Mouse (Mus musculus) T-cell, adult 2 months (primary cell): ENCODE data around the gene Acaa1a.

Experiments
- DNase-seq: peaks from one replicate; pipeline ENCODE4 v3.0.0; 2022; ENCODE audit warnings: low spot score

The Acaa1a gene

DNA sequence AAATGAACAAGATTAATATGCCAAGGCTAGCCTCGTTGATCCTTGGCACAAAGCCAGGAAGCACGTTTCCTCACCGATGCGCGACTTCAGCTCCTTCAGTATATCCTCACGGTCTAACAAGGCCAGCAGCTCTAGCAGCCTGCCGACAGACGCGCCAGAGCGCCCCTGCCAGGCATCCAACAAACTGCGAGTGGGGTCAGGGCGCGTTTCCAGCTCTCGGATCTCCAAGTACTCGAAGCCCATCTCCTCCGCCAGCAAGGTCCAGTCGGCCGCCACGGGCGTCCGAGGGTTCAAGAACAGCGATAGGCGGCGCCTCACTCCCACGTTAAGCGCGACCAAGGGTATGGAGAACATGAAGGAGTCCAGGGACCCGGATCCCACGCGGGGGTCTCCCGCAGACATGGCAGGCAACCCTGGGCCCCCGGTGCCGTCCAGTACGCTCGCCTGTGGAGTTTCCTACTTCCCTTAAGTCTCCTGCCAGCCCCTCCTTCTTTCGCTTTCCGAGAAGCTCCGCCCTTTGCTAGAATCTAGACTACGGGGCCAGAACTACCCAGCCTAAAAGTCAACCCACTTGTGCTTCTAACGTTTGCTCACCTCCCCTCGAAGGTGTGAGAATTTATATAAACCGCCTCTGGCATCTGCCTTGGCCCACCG, at the start of gene Acaa1a:
Gene Acaa1a, plus strand, starts transcription at position 119 of the 654 bp plus-strand sequence.
- DNase-seq = peak; percentile 69

DNA sequence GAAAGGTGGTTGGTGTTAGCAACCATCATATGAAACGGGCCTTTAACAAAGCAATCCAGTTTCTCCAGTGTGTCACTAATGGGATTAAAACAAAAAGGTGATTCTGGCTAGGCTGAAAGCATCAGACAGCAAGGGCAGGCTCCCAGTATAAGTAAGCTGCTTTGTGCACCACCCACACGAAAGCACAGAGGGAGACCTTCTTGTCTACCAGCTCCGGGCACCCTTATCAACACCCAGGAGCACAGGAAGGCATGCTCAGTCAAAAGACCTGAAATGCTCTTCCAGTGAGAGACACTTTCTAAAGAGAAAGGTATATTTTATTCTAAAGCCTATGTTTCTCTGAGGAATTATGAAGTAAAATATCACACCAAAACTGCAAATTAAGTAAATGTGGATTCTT, 48.7 kb upstream of the Acaa1a start:
- no peak for DNase-seq

DNA sequence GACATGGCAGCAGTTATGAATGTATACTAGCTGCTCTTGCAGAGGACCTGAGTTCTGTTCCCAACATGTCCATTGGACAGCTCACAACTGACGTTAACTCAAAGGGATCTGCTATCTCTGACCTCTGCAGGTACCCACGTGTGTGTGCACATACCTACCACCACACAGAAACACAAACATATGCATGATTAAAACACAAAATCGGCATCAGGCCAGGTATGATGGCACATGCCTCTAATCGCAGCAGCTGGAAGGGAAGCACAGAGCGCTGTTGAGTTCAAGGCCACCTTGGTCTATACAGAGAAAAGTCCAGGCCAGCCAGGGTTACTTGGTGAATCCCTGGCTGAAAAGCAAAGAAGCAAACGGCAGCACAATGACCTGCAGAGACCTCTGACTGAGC, 41.8 kb upstream of the Acaa1a start:
- DNase-seq = no peak

DNA sequence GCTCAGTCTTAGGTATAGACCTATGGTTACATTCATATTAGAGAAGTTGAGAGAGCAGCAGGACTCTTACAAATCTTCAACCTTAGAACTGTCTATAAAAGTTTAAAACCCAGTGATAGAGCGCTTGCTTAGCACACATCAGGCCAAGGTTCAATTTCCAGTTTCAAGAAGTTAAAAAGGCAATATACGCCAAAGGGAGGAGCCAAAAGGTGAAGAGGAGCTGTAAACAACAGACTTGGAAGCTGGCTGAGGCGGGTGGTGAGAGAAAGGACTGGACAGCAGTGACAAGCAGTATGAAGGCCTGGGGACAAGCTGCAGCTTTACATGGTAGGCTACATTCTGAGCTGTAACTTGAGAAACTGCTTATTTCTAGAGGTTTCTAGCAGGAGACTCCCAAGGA, 40.9 kb upstream of the Acaa1a start:
- DNase-seq = no peak

DNA sequence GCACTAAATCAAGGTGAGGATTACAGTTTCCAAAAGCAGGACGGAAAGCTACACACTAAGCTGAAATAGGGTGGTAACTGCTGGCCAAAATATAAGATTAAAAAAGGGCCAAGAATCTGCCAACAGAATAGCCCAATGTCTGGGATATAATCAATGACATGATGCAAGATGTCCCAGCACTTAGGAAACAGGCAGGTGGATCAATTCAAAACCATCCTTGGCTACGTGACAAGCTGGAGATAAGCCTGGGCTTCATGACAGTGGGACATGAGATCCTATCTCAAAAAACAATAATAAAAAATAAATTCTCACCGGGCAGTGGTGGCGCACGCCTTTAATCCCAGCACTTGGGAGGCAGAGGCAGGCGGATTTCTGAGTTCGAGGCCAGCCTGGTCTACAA, 33.6 kb upstream of the Acaa1a start:
- no peak for DNase-seq

DNA sequence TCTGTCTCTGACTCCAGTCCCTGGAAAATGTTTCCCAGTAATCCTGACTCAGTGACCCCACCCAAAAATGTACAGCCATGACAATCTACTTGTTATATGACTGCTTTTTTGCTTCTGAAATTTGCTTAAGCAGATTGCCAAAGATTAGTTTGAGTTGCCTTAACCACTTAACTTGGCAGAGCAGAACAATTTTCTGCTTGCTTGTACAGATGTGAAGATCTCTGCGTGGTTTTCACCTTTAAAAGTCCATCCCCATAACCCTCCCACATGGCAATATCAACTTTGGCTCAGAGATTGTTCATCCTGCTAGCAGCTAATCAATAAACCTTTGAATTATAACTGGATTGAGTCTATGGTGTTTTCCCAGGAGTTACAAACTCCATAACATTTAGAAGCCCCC, 30.4 kb upstream of the Acaa1a start:
- no peak for DNase-seq

DNA sequence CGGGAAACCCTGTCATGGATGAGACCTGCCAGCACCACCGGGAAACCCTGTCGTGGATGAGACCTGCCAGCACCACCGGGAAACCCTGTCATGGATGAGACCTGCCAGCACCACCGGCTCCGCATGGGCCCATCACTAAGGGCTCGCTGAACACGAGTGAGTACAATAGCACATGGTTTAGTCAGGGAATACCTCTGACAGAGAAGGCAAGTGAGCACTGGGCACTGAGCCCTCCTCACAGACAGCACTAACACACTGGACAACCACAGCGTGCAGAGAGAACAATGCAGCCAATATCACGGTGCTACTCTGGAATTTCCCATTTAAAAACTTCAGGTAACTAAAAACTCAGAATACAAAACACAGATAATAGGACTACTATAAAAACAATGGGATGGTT, 26.4 kb upstream of the Acaa1a start:
- DNase-seq = no peak

DNA sequence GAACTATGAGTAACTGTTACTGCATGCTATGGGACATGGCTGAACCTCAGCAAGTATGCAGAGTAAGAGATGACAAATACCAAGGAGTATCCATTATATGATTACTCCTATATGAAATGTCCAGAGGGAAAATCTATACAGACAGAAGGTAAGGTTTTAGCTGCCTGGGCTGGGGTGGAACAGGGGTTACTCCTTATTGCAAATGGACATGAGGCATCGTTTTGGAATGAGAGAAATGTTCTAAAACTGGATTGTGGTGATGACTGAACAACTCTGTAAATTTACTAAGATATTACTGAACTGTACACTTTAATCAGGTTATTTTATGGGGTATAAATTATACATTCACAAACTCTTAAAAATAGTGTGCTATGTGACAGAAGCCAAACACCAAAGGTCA, 20.6 kb upstream of the Acaa1a start:
- DNase-seq = no peak

DNA sequence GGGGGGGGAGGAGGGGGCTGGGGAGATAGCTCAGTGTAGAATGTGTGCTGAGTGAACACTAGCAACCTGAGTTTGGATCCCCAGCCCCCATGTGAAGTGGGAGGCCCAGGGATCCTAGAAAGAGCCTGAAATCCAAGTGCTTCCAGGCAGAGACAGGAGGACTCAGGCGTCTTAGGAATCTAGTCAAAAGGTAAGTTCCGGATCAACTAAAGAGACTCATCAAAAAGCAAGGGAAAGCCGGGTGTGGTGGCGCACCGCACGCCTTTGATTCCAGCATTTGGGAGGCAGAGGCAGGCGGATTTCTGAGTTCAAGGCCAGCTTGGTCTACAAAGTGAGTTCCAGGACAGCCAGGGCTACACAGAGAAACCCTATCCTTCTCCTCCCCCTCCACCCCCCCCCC, 19.0 kb upstream of the Acaa1a start:
- DNase-seq = no peak

DNA sequence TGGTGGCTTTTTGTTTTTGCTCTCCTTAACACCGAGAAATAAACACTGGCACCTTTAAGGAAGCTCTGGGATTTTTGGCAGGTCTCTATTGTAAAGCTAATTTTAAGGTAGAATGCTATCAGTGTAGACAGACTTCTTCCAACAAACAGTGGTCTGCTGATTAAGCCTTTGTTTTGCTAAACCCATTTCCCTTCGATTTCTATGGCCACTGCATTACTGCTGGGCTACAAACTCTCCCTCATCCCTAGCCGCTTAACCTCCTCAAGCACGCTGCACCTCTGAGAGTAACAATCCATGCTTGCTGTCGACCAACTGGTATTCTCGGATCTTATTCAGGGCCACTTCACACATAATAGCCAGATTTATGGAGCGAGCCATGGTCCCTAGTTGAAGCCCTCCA, 18.5 kb upstream of the Acaa1a start:
- no peak for DNase-seq

DNA sequence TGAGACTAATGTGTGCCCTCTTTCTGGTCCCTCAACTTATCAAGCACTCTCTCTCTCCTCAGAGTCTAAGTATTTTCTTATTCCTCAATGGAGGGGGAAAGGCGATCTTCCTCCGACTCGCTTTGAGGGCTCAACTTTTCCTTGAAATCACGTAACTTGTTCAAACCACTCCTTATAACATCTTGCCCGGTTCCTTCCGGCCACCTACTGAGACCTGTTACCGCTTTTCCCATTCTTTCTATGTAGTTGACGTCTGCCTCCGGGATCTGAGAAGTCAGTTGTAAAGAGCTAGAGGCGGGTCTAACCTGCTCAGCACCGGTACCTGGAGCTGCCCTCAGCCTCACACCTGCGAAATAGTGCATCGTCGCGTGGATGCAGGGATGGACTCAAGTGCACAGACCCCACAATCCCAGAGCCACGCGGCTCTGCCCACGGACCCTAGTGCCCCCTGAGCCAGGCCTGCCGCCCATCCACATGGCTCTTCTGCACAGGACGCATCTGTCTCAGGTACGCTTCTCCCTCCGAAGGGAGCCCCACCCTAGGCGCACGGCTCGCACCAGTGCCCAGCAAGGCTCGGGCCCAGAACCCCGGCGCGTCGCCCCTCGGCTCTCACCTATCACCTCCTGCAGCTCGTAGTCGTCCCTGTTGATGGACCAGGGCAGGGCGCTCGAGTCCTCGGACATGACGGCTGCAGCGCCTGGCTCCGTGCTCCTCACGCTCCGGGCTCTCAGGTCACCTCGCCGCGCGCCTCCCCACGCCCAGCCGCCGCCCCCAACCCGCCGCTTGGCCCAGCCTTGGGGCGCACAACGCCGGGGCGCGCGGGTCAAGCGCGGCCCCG, 17.9 kb upstream of the Acaa1a start:
- DNase-seq = no peak

DNA sequence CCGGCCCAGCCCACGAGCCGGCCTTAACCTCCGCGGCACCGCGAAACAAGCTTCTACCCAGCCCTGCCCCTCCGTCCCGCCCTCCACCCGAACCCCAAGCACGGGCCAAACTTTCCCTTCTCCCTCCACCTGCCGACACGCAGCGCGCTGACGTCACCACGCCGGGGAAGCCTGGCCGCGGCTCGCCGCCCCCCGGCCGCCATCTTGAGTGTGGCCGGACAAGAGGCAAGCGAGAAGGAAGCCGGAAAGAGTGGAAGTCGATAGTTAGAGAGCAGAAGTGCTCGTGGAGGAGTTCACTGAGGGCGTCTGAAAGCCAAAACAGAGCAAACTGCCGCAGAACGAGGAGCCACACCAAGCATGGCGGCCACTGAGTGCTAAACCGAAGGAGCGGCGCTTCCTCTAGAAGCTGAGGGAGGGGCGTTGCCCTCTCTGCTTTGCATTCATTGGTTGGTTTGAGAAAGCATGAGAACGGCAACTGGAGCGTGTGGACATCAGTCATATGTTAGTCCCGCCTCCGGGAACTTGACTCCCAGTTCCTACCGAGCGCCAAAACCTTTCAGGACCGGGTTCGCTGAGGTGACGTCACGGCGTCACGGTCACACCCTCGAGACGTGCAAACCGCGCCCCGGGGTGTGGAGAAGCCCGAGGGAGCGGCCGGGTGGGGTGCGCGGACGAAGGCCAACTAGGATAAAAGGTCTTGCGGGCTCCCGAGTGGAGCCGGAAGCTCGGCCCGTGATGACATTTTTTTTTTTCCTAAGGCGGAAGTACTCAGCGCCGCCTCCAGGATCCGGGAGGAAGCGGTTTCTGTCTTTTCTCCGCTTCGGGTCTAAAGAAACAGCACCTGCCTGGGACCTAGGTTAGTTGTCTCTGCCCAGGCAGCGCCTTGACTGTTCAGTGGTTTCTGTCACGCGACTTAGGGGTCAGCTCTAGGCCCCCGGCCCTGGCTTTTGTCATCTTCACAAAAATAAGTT, 16.9 kb upstream of the Acaa1a start, which contains the start of gene Oxsr1:
Gene Oxsr1, minus strand, starts transcription at position 139 of the 971 bp plus-strand sequence.
- DNase-seq = peak; percentile 98

DNA sequence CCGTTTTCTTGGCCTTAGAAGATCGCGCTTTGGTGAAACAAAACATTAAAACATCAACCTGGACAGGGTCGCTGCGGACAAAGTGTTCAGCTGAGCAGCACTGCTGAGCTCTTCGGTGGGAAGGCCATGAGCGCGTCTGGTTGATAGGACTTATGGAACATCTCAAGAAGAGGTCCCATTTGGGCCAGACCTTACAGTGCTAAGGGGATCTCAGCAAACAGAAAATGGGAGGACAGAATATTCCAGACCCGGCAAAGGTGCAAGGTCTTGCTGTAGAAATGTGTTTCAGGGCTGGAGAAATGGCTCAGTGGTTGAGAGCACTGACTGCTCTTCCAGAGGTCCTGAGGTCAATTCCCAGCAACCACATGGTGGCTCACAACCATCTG, 16.2 kb upstream of the Acaa1a start:
- DNase-seq = no peak

DNA sequence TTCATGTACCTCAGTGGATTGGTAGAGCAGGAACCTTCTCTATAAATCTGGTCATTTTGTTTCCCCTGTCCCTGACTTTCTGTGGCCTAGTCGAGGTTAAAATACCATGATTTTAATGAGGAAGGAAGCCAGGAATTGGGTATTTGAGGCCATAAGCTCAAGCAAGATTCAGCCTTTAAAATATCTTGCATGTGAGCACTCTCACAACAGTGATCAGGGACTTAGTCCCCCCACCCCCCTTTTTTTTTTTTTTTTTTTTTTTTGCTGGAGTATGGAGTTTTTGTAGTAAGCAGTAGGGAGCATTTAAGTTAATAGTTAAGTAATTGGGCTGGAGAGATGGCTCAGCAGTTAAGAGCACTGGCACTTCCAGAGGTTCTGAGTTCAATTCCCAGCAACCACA, 15.3 kb upstream of the Acaa1a start:
- no peak for DNase-seq

DNA sequence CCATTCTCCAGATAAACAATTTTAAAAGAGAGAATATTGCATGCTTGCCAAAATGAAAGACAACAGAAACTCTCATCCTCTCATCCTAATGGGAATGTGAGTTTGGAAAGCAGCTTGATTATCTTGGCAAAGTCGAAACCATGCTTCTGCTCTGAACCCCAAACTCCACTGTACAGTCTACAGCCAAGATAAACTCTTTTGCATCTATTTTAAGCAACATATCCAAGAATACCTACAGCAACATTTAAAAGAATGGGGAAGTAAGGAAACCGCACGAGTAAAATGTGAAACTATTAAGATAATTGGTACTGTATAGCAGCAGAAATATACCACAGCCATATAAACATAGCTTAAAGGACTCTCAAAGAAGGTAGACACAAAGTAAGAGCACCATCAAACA, 11.0 kb upstream of the Acaa1a start:
- DNase-seq = no peak

DNA sequence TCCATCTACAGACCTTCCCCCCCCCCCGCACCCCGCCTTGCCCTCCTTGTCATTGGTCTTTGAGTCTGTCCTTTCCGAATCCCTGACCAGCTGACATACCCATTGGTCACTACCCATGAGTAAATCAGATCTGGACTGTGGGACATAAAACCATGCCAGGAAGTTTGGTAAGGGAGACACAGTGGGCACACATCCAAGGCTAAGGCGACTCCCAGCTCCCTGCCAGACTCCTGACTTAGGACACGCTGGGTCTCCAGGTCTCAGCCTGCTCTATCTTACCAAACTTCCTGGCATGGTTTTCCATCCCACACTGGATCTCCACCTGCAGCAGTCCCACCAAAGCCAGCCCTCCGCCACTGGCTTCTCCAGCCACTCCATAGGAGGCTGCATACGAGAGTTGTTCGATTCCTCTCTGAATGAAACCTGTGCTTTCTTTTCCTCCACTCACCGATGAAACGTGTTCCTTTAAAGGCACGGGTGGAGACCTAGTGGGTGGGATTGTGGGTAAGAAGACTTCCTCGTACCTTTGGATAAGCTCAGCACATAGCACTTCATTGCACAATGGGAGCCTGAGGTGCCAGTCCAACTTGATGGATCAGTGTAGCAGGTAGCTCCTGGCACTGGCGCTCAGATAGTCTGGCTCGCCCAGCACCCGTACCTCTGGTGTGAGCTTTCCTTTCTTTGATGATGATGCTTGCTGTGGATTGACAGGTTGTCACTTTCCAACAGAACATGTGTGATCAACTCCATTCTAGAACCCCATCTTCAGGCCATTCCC, 9.1 kb upstream of the Acaa1a start:
- no peak for DNase-seq

DNA sequence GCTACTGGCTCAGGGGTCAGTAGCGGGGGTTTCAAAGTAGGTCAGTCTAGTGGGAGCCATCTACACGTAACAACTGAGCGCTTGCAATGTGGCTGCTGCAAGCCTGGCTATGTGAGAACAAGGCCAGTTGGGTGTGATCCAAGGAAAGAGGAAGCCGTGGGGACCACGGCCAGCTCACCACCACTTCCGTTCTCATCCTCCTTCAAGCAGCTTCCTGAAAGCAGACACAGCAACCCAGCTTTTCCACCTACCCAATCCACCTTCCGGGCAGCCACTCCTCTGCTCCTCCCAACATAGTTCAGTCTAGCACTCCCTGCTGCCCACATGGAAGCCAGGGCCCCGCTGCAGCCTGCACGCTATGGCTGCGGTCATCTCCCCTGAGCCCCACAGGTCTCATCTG, 5.2 kb upstream of the Acaa1a start:
- DNase-seq = peak; percentile 32

DNA sequence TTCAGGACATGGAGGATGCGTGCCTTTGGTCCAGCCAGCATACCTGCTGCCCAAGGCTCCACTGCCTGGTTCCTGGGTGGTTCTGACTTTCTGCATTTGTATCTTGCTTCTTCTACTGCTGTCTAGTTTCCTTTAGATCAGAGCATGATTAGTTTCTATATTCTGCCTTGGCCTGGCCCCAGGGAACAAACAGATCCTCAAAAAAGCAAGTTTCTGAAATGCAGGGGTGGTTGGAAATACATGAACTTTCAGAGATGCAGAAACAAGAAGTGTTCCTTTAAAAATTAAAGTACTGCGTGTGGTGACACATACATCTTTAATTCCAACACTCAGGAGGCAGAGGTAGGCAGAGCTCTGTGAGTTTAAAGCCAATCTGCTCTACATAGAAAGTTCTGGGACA, 4.6 kb upstream of the Acaa1a start:
- no peak for DNase-seq

DNA sequence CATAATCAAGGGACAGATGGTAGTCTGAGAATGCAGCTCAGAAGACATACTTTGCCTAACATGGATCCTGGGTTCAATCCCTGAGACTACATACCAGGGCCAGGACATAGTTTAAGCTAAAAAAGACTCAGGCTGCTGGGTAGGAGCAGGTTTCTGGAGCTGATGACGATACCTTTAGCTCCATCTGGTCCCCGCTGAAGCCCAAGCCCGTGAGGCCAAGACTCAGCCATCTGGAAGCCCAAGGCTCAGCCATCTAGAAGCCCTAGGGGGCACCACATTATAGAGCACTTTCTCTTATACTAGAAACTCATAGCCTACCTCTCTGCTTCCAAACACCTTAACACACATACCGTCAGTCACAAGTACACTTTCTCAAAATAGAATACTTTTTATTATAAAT, 3.9 kb upstream of the Acaa1a start:
- no peak for DNase-seq

DNA sequence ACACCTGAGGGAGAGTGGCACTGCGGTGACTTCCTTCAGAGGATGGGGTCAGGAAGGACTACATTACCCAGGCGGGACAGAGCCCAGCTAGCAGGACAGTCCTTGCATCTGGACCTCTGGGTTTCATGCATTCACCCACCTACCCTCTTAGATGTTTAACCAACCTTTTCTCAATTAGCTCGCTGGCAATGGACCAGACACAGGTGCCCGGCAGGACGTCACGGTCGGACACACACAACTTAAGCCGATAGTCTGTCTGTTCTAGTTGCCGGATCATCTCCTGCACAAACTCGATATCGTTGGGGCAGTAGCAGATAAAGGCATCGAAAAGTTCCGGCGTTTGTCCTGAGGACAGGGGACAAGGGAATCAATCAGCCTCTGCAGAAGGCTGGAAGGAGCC, 1.6 kb upstream of the Acaa1a start:
- no peak for DNase-seq

DNA sequence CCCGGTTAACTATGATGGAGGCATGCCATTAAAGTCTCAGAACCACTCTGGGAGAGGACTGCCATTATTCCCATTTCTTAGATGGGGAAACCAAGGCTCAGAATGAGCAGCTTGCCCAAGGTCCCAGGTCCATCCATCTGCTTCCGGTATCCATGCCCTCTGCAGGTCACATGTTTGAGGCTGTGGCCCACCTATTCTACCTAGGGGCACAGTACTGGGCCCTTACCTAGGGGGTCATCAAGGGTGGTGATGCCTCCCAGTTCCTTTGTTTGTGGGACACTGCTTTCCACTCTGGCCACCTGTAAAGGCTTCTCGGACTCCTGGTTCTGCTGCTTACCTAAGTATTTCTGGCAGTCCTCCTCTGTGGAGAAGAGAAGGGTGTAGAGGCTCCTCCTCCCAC, 1.1 kb upstream of the Acaa1a start:
- DNase-seq = no peak

DNA sequence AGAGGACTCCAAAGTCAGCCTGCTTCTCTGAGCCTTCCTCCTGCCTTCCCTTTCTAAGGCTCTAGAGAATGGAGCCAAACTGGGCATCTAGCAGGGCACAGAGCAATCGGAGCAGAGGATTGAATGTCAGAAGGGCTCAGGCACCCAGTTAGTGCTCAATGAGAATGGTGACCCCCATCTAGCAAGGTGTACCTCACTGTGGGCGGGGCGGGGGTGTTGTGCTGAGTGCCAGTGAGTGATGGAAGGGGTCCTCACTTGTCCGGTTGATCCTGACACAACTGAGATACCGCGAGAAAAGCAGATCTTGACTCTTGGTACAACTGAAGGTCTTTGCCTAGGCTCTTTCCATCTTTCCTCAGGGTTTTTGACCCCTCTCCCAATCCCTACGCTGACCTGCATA, 370 bp upstream of the Acaa1a start:
- DNase-seq = no peak
